Mouse (Mus musculus): ENCODE results near the gene Traf2.

Gene Traf2

GRCm38 (mm10) chr2:25541644-25542367 is 4.9 kb downstream of the Traf2 start:
- DNase-seq (ENCODE audit: low spot score) = no peak

- no peak for DNase-seq (ENCODE audit: low spot score)
These were observed 6.2 kb downstream of the Traf2 start for GRCm38 (mm10) chr2:25540541-25540948.

- no peak for DNase-seq (ENCODE audit: low spot score)
These were observed 10.2 kb downstream of the Traf2 start for GRCm38 (mm10) chr2:25536531-25536930.

GRCm38 (mm10) chr2:25534866-25535182 is 11.9 kb downstream of the Traf2 start:
- DNase-seq (ENCODE audit: low spot score) = no peak

- no peak for DNase-seq (ENCODE audit: low spot score)
These were observed 12.4 kb downstream of the Traf2 start for GRCm38 (mm10) chr2:25534178-25534865.

- DNase-seq (ENCODE audit: low spot score) = no peak
These were observed 13.0 kb downstream of the Traf2 start for GRCm38 (mm10) chr2:25533707-25534106.

- no peak for DNase-seq (ENCODE audit: low spot score)
These were observed 20.0 kb downstream of the Traf2 start for GRCm38 (mm10) chr2:25526510-25527302.

- no peak for DNase-seq (ENCODE audit: low spot score)
These were observed 36.8 kb downstream of the Traf2 start for GRCm38 (mm10) chr2:25509912-25510311.

- DNase-seq (ENCODE audit: low spot score) = no peak
These were observed 39.8 kb downstream of the Traf2 start for GRCm38 (mm10) chr2:25506964-25507363.

GRCm38 (mm10) chr2:25505860-25506259 is 40.9 kb downstream of the Traf2 start:
- no peak for DNase-seq (ENCODE audit: low spot score)

- DNase-seq (ENCODE audit: low spot score) = no peak
These were observed 41.7 kb downstream of the Traf2 start for GRCm38 (mm10) chr2:25505000-25505399.

- DNase-seq (ENCODE audit: low spot score) = no peak
These were observed 42.2 kb downstream of the Traf2 start for GRCm38 (mm10) chr2:25504538-25504937.

- DNase-seq (ENCODE audit: low spot score) = no peak
These were observed 44.0 kb downstream of the Traf2 start for GRCm38 (mm10) chr2:25502726-25503125.

GRCm38 (mm10) chr2:25501593-25502486 is 44.9 kb downstream of the Traf2 start, which contains the start of gene C8g:
Gene C8g, minus strand, starts transcription at chr2:25501719.
- no peak for DNase-seq (ENCODE audit: low spot score)

- DNase-seq (ENCODE audit: low spot score) = peak; percentile 40
These were observed 45.9 kb downstream of the Traf2 start, which contains the start of gene Fbxw5 for GRCm38 (mm10) chr2:25500576-25501405. Gene Fbxw5, plus strand, starts transcription at chr2:25500750.

GRCm38 (mm10) chr2:25500071-25500575 is 46.6 kb downstream of the Traf2 start:
- DNase-seq (ENCODE audit: low spot score) = no peak

GRCm38 (mm10) chr2:25498622-25499478 is 47.9 kb downstream of the Traf2 start:
- no peak for DNase-seq (ENCODE audit: low spot score)

GRCm38 (mm10) chr2:25497846-25498575 is 48.7 kb downstream of the Traf2 start:
- no peak for DNase-seq (ENCODE audit: low spot score)

GRCm38 (mm10) chr2:25496462-25496861 is 50.3 kb downstream of the Traf2 start:
- no peak for DNase-seq (ENCODE audit: low spot score)

Measured in layer of hippocampus, adult 9-10 months (tissue).